Mouse (Mus musculus): ENCODE results near the gene Tex45.

Tex45 gene

DNA sequence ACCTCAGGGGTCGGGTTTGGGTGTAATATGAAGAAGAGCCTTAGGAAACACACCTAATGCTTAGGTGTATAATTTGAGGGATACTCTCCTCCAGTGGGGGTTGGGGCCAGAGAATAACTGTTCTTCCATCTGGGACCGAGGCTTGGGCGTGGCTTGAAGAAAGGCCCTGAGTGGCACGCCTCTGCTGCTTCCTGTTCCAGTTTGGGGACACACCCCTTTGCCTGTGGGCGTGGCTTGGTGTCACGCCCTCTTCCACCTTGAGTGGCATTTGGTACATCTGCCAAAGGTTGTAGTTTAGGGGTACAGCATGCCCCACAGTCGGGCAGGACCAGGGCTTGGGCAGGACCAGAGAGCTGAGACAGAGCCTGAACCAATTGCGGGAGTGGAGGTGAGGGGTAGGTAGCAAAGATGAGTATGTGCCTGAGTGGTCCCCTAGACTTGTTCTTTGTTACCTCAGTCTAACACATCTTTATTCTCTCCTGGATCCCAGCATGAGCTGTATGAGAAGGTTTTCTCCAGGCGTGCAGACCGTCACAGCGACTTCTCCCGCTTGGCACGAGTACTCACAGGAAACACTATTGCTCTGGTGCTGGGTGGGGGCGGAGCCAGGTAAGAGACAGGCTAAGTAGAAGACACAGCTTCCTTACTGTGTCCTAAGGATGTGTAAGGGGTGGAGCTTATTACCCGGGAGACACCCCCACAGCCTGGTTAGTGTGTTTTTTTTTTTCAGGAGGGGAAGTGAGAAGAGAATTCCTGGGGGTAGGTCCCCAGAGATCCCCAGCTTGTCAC lies 65.6 kb downstream of the Tex45 start:
- DNase-seq (ENCODE audit: low read depth, low spot score) = no peak

Measured in telencephalon, adult 2 months (tissue).